Mouse (Mus musculus) spleen, adult 2 months (tissue): ENCODE data around the gene Lamb1.

Experiments used
- CTCF ChIP-seq: fragments of 200-500 bp; IDR thresholded peaks from 2 replicates; pipeline ENCODE4 v1.5.1; 2011; ENCODE audit warnings: mild to moderate bottlenecking, inconsistent platforms; ENCODE audit not compliant: insufficient read depth, insufficient read length, insufficient replicate concordance; ENCODE audit errors: extremely low read depth
- POLR2A ChIP-seq: fragments of 200-500 bp; IDR thresholded peaks from 2 replicates; pipeline ENCODE4 v1.6.1; 2011; ENCODE audit warnings: low read depth, low read length, inconsistent platforms

- TF ChIP-seq CTCF (no peak), POLR2A (no peak)
Observed at GRCm38 (mm10) chr12:31272012-31272735, 7.1 kb downstream of the Lamb1 start.
